Mouse (Mus musculus) intestine, embryonic 15.5 days (tissue): Measurements from ENCODE around the gene Gm12185. TPM values are rescaled to one million over a fixed set of nuclear protein-coding genes. Genes with fewer than 3 reads are reported as not detected.
"Not testable (repeated sequence)": the region's sequence is repeated elsewhere in the genome, so short reads cannot be mapped to it uniquely, and the experiment has no call there.

Experiments used
- ATAC-seq: fragments of 200-750 bp; cut with Nextera tagmentation; 2 replicates; pipeline ENCODE4 v1.8.0; 2017; ENCODE audit warnings: moderate TSS enrichment, moderate library complexity
- H3K27ac ChIP-seq: fragments of 300-500 bp; sonication (generic); 2 replicates; pipeline ENCODE4 v1.5.1; 2015; ENCODE audit warnings: mild to moderate bottlenecking, inconsistent platforms
- H3K27me3 ChIP-seq: fragments of 300-500 bp; sonication (generic); replicated peaks from 2 replicates; pipeline ENCODE4 v1.6.1; 2015; ENCODE audit warnings: inconsistent platforms
- H3K36me3 ChIP-seq: fragments of 300-500 bp; sonication (generic); 2 replicates; pipeline ENCODE4 v1.6.1; 2015; ENCODE audit warnings: inconsistent platforms
- H3K4me1 ChIP-seq: fragments of 300-500 bp; sonication (generic); replicated peaks from 2 replicates; pipeline ENCODE4 v1.6.1; 2015; ENCODE audit warnings: inconsistent platforms
- H3K4me2 ChIP-seq: fragments of 300-500 bp; sonication (generic); replicated peaks from 2 replicates; pipeline ENCODE4 v1.6.1; 2015; ENCODE audit warnings: mild to moderate bottlenecking, inconsistent platforms
- H3K4me3 ChIP-seq: fragments of 300-500 bp; sonication (generic); replicated peaks from 2 replicates; pipeline ENCODE4 v1.5.1; 2015; ENCODE audit warnings: inconsistent platforms
- H3K9ac ChIP-seq: fragments of 300-500 bp; sonication (generic); 2 replicates; pipeline ENCODE4 v1.6.1; 2015; ENCODE audit warnings: inconsistent platforms
- H3K9me3 ChIP-seq: fragments of 300-500 bp; sonication (generic); 2 replicates; pipeline ENCODE4 v1.6.1; 2016; ENCODE audit warnings: inconsistent platforms
- WGBS: fragments of 180-500 bp; shearing (Covaris S2); methylation state at CpG from one replicate; pipeline ENCODE4 v1.1.7; 2015; 5-methylcytosine and 5-hydroxymethylcytosine counted together
- polyA plus RNA-seq: library from polyadenylated mRNA; unstranded; fragments of >200 nt; fragmentation: Nextera tagmentation; extraction: Ambion mirVana; gene quantifications from 2 replicates; pipeline ENCODE4 v1.2.1, GENCODE M21; 2015

Gene Gm12185
- not detected in 2 replicates for polyA plus RNA-seq

- not testable (repeated sequence) for H3K36me3 ChIP-seq, ATAC-seq, H3K4me2 ChIP-seq, H3K27ac ChIP-seq, H3K27me3 ChIP-seq, H3K4me1 ChIP-seq, H3K4me3 ChIP-seq, H3K9ac ChIP-seq, H3K9me3 ChIP-seq
- WGBS: 51% methylated on average over 4 of the region's 4 CpGs
These were observed at the start of gene Gm12185 for GRCm38 (mm10) chr11:48991740-48992520. Gm12185 (minus strand) TSS chr11:48992226.

DNA sequence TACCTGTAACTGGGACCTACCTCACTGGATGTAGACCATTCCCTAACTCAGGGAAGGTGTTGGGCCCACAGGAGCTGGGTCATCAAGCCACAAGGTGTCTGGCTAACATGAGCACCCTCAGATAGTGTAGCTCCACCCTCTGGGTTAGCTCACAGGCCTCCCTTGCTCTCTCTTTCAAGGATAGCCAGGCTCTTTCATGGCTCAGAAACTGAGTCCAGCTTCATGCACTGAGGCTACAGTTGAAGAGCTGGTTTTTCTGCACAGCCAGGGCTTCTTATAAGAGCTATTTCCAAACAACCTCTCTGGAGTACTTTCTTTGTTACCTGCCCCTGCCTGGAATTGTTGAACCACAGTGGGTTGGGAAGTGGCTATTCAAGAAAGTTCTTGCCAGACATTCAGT, 20.0 kb upstream of the Gm12185 start:
- H3K9ac ChIP-seq, ATAC-seq, H3K4me1 ChIP-seq, H3K4me3 ChIP-seq, H3K4me2 ChIP-seq, H3K9me3 ChIP-seq, H3K27ac ChIP-seq, H3K36me3 ChIP-seq, H3K27me3 ChIP-seq: not testable (repeated sequence)

DNA sequence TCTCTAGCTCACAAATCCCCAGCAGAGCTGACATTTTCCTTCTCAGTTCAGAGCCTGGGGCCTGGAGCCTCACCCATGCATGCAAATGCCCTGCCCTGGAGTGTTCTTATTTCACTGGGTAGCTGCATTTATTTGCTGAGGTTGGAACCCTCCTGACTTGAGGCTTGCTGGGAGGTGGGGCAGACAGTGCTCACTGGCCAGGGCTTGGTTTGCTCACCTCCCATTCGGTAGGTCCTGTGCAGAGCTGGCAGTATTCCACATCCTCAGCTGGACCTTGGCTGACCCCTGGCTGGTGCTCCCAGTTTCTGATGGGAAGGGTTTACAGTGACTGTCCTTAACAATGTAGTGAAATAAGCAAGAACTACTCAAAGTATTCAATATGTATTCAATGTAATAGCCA, 14.8 kb upstream of the Gm12185 start:
- not testable (repeated sequence) for H3K4me1 ChIP-seq, H3K27ac ChIP-seq, H3K9ac ChIP-seq, ATAC-seq, H3K4me3 ChIP-seq, H3K4me2 ChIP-seq, H3K27me3 ChIP-seq, H3K36me3 ChIP-seq, H3K9me3 ChIP-seq
- WGBS: 38% methylated on average over 1 of the region's 1 CpGs

DNA sequence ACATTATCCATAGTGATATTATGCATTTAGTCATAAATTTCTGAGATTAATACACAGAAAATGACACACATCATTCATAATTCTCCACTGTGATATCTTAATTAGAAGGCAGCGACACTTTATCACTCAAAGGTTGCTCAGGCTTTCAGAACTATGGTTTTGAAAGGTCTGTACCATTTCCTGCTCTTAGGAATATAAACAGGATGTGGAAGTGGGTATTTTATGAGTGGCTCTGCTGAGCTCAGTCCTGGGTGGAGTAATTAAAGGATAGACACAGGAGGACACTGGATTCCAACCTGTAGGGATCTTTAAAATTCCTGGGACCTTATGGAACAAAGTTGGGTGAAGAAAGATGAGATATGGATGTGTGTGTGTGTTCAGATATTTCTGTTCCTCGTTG, 14.3 kb upstream of the Gm12185 start:
- not testable (repeated sequence) for H3K27me3 ChIP-seq, H3K4me3 ChIP-seq, H3K9me3 ChIP-seq, H3K9ac ChIP-seq, H3K4me2 ChIP-seq, ATAC-seq, H3K36me3 ChIP-seq, H3K4me1 ChIP-seq, H3K27ac ChIP-seq
- WGBS: 54% methylated on average over 2 of the region's 2 CpGs

- 66% methylated on average over 1 of the region's 1 CpGs for WGBS
- H3K27me3 ChIP-seq, ATAC-seq: not testable (repeated sequence)
These were observed 8.4 kb upstream of the Gm12185 start for GRCm38 (mm10) chr11:49000411-49000810.

GRCm38 (mm10) chr11:48994018-48994417, 2.0 kb upstream of the Gm12185 start, which contains the start of gene Tgtp1:
Tgtp1 (minus strand) TSS chr11:48994172.
- ATAC-seq, H3K9ac ChIP-seq: not testable (repeated sequence)
- WGBS: 39% methylated on average over 2 of the region's 2 CpGs

More at GRCm38 (mm10) chr11:49000411-49000810, 8.4 kb upstream of the Gm12185 start:
- not testable (repeated sequence) for H3K27ac ChIP-seq, H3K4me2 ChIP-seq, H3K4me3 ChIP-seq, H3K9ac ChIP-seq, H3K4me1 ChIP-seq, H3K9me3 ChIP-seq, H3K36me3 ChIP-seq

GRCm38 (mm10) chr11:48993296-48993695, 1.3 kb upstream of the Gm12185 start:
- not testable (repeated sequence) for H3K9ac ChIP-seq, H3K4me3 ChIP-seq, ATAC-seq, H3K9me3 ChIP-seq, H3K36me3 ChIP-seq, H3K27me3 ChIP-seq, H3K4me2 ChIP-seq, H3K4me1 ChIP-seq, H3K27ac ChIP-seq
- 35% methylated on average over 10 of the region's 10 CpGs for WGBS

More at GRCm38 (mm10) chr11:48994018-48994417, 2.0 kb upstream of the Gm12185 start, which contains the start of gene Tgtp1:
- H3K27me3 ChIP-seq, H3K36me3 ChIP-seq, H3K27ac ChIP-seq, H3K4me2 ChIP-seq, H3K9me3 ChIP-seq, H3K4me1 ChIP-seq, H3K4me3 ChIP-seq: not testable (repeated sequence)

GRCm38 (mm10) chr11:48989981-48990380, 2.0 kb downstream of the Gm12185 start:
- not testable (repeated sequence) for H3K4me3 ChIP-seq, H3K27ac ChIP-seq, H3K4me1 ChIP-seq, H3K9ac ChIP-seq, H3K27me3 ChIP-seq, H3K36me3 ChIP-seq, ATAC-seq, H3K4me2 ChIP-seq, H3K9me3 ChIP-seq
- 53% methylated on average over 2 of the region's 2 CpGs for WGBS

GRCm38 (mm10) chr11:48988219-48988618, 3.8 kb downstream of the Gm12185 start:
- H3K9me3 ChIP-seq, H3K4me2 ChIP-seq, H3K4me1 ChIP-seq, ATAC-seq, H3K4me3 ChIP-seq, H3K27me3 ChIP-seq, H3K9ac ChIP-seq, H3K36me3 ChIP-seq, H3K27ac ChIP-seq: not testable (repeated sequence)
- 73% methylated on average over 2 of the region's 3 CpGs for WGBS

- H3K27ac ChIP-seq, H3K4me2 ChIP-seq, H3K27me3 ChIP-seq, ATAC-seq, H3K9ac ChIP-seq, H3K36me3 ChIP-seq, H3K4me3 ChIP-seq, H3K4me1 ChIP-seq, H3K9me3 ChIP-seq: not testable (repeated sequence)
- WGBS: no CpG with 5 or more reads among the region's 3 CpGs
These were observed 9.2 kb downstream of the Gm12185 start for GRCm38 (mm10) chr11:48982848-48983247.

DNA sequence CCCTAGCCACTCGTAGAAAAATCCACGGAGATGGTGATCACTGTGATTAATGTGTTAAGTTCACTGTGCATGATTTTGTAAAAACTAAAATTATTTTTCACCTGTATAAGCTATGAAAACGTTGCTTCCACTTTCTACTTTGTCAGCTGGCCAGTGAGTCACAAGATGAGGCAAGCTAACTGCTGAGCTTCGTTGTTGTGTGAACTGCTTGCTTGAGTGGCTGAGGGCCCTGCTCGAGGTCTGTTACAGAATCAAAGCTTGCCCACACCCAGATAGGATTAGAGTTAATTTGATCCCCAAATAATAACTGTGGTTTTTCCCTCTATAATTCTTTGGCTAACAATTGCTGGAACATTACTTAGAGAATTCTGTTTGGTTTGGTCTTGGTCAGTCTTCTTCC, 12.0 kb downstream of the Gm12185 start:
- WGBS: no CpG with 5 or more reads among the region's 5 CpGs
- H3K27me3 ChIP-seq, H3K9ac ChIP-seq, H3K36me3 ChIP-seq, H3K27ac ChIP-seq, ATAC-seq, H3K4me2 ChIP-seq, H3K4me3 ChIP-seq, H3K4me1 ChIP-seq, H3K9me3 ChIP-seq: not testable (repeated sequence)

GRCm38 (mm10) chr11:48979251-48979650, 12.8 kb downstream of the Gm12185 start, which contains the start of gene 9930111J21Rik1:
9930111J21Rik1 (minus strand) TSS chr11:48979398.
- not testable (repeated sequence) for H3K27ac ChIP-seq, H3K4me2 ChIP-seq, H3K4me3 ChIP-seq, H3K9ac ChIP-seq, H3K9me3 ChIP-seq, H3K36me3 ChIP-seq, H3K27me3 ChIP-seq, H3K4me1 ChIP-seq, ATAC-seq
- no CpG with 5 or more reads among the region's 3 CpGs for WGBS

- ATAC-seq, H3K9me3 ChIP-seq, H3K4me3 ChIP-seq, H3K27ac ChIP-seq, H3K4me1 ChIP-seq, H3K36me3 ChIP-seq, H3K9ac ChIP-seq, H3K4me2 ChIP-seq, H3K27me3 ChIP-seq: not testable (repeated sequence)
- no CpG with 5 or more reads among the region's 1 CpGs for WGBS
These were observed 13.6 kb downstream of the Gm12185 start, which contains the start of gene Olfr56 for GRCm38 (mm10) chr11:48978240-48978939. Olfr56 (plus strand) TSS chr11:48978889.
